Mouse (Mus musculus) CH12.LX (cell line): ENCODE measurements around the gene Gm10197. TPM values are rescaled to one million over a fixed set of nuclear protein-coding genes. Genes with fewer than 3 reads are reported as not detected.
A peak's percentile ranks its signal among the peaks of the same experiment; 100 is the strongest.

ENCODE experiments used
- DNase-seq: peaks from one replicate; pipeline ENCODE4 v3.0.0-alpha.2; 2013; ENCODE audit errors: extremely low read depth
- H3K27ac ChIP-seq: 2 replicates; pipeline ENCODE4 v1.5.1; 2012; ENCODE audit warnings: low read depth, mild to moderate bottlenecking, control low read depth, moderate library complexity; ENCODE audit not compliant: insufficient read depth
- H3K27me3 ChIP-seq: replicated peaks from 2 replicates; pipeline ENCODE3; 2012; ENCODE audit warnings: inconsistent platforms
- H3K36me3 ChIP-seq, 2 experiments: replicated peaks in 1 of 2; 2 replicates each; pipeline versions ENCODE3 to v1.6.1; 2012; ENCODE audit warnings: inconsistent platforms in 1 of 2, low read length in 1 of 2, mild to moderate bottlenecking in 1 of 2, mixed read lengths in 1 of 2, moderate library complexity in 1 of 2; ENCODE audit not compliant: control insufficient read depth in 1 of 2, insufficient read depth in 1 of 2
- H3K4me1 ChIP-seq, 2 experiments: 2 replicates each; pipeline ENCODE4 v1.6.1; 2012; ENCODE audit warnings: inconsistent platforms in 1 of 2, moderate library complexity in 1 of 2; ENCODE audit not compliant: insufficient read depth in 2 of 2, control insufficient read depth in 1 of 2
- H3K4me2 ChIP-seq: 2 replicates; pipeline ENCODE4 v1.6.1; 2012; ENCODE audit warnings: low read depth, mild to moderate bottlenecking, control low read depth; ENCODE audit not compliant: poor library complexity, insufficient read depth, severe bottlenecking
- H3K4me3 ChIP-seq, 3 experiments: fragments of 150-350 bp in 1 of 3; sonication (generic) in 1 of 3; replicated peaks in 1 of 3; 2 replicates each; pipeline versions ENCODE3 to v1.5.1; 2011 to 2012; ENCODE audit warnings: low read depth in 2 of 3, low read length in 2 of 3, mild to moderate bottlenecking in 2 of 3, moderate library complexity in 2 of 3, control low read depth in 1 of 3, improper control_type of control experiment in 1 of 3, inconsistent platforms in 1 of 3, mixed read lengths in 1 of 3; ENCODE audit not compliant: poor library complexity in 1 of 3
- H3K79me2 ChIP-seq: replicated peaks from 2 replicates; pipeline ENCODE4 v1.6.1; 2012; ENCODE audit warnings: mild to moderate bottlenecking, moderate library complexity; ENCODE audit not compliant: control insufficient read depth, poor library complexity, insufficient read depth, severe bottlenecking; ENCODE audit errors: extremely low read depth
- H3K9ac ChIP-seq: 2 replicates; pipeline ENCODE4 v1.6.1; 2012; ENCODE audit warnings: low read depth, mild to moderate bottlenecking, control low read depth, moderate library complexity; ENCODE audit not compliant: insufficient read depth
- H3K9me3 ChIP-seq: replicated peaks from 2 replicates; pipeline ENCODE3; 2012; ENCODE audit warnings: low read length, inconsistent platforms, mixed read lengths
- BHLHE40 ChIP-seq: IDR thresholded peaks from 2 replicates; pipeline ENCODE4 v1.6.1; 2011; ENCODE audit warnings: mild to moderate bottlenecking, low read depth, low read length, improper control_type of control experiment
- CHD1 ChIP-seq: IDR thresholded peaks from 2 replicates; pipeline ENCODE4 v1.6.1; 2012; ENCODE audit warnings: low read depth, low read length, improper control_type of control experiment, inconsistent platforms
- CHD2 ChIP-seq: IDR thresholded peaks from 2 replicates; pipeline ENCODE4 v1.6.1; 2011; ENCODE audit warnings: low read length, improper control_type of control experiment
- CTCF ChIP-seq, 2 experiments: IDR thresholded peaks in 1 of 2; conservative IDR thresholded peaks in 1 of 2; 2 replicates each; pipeline ENCODE4 v1.5.1; 2011 to 2012; ENCODE audit warnings: low read depth in 2 of 2, low read length in 2 of 2, improper control_type of control experiment in 1 of 2, inconsistent platforms in 1 of 2, mild to moderate bottlenecking in 1 of 2, moderate library complexity in 1 of 2
- E2F4 ChIP-seq: IDR thresholded peaks from 2 replicates; pipeline ENCODE4 v1.6.1; 2011; ENCODE audit warnings: low read depth, low read length, improper control_type of control experiment; ENCODE audit not compliant: insufficient replicate concordance
- EP300 ChIP-seq: IDR thresholded peaks from 2 replicates; pipeline ENCODE4 v1.6.1; 2011; ENCODE audit warnings: low read length, improper control_type of control experiment
- IRF4 ChIP-seq: IDR thresholded peaks from 2 replicates; pipeline ENCODE4 v1.6.1; 2014; ENCODE audit warnings: low read depth, mild to moderate bottlenecking, inconsistent platforms, low read length, improper control_type of control experiment
- JUN ChIP-seq: IDR thresholded peaks from 2 replicates; pipeline ENCODE4 v1.6.1; 2011; ENCODE audit warnings: low read depth, mild to moderate bottlenecking, low read length, improper control_type of control experiment, moderate library complexity; ENCODE audit not compliant: insufficient read depth
- JUND ChIP-seq: conservative IDR thresholded peaks from 2 replicates; pipeline ENCODE4 v1.6.1; 2011; ENCODE audit warnings: low read depth, low read length, improper control_type of control experiment
- MAFK ChIP-seq: IDR thresholded peaks from 2 replicates; pipeline ENCODE4 v1.6.1; 2011; ENCODE audit warnings: low read length, improper control_type of control experiment; ENCODE audit not compliant: insufficient replicate concordance
- MAX ChIP-seq: IDR thresholded peaks from 2 replicates; pipeline ENCODE4 v1.6.1; 2011; ENCODE audit warnings: low read length, improper control_type of control experiment
- MEF2A ChIP-seq: IDR thresholded peaks from 2 replicates; pipeline ENCODE4 v1.6.1; 2014; ENCODE audit warnings: low read depth, mild to moderate bottlenecking, inconsistent platforms, low read length, improper control_type of control experiment, borderline replicate concordance
- MXI1 ChIP-seq: IDR thresholded peaks from 2 replicates; pipeline ENCODE4 v1.6.1; 2011; ENCODE audit warnings: mild to moderate bottlenecking, low read depth, low read length, improper control_type of control experiment
- MYC ChIP-seq: IDR thresholded peaks from 2 replicates; pipeline ENCODE4 v1.6.1; 2011; ENCODE audit warnings: low read depth, mild to moderate bottlenecking, improper control_type of control experiment, low read length
- NRF1 ChIP-seq: IDR thresholded peaks from 2 replicates; pipeline ENCODE4 v1.6.1; 2014; ENCODE audit warnings: low read depth, mild to moderate bottlenecking, inconsistent platforms, low read length, improper control_type of control experiment, moderate library complexity
- POLR2A ChIP-seq: IDR thresholded peaks from 2 replicates; pipeline ENCODE4 v1.6.1; 2011; ENCODE audit warnings: low read depth, mild to moderate bottlenecking, improper control_type of control experiment, low read length
- POLR2AphosphoS2 ChIP-seq: IDR thresholded peaks from 2 replicates; pipeline ENCODE4 v1.6.1; 2011; ENCODE audit warnings: low read depth, low read length, improper control_type of control experiment
- RCOR1 ChIP-seq: conservative IDR thresholded peaks from 2 replicates; pipeline ENCODE4 v1.6.1; 2012; ENCODE audit warnings: low read depth, mild to moderate bottlenecking, inconsistent platforms, low read length, improper control_type of control experiment
- SIN3A ChIP-seq: IDR thresholded peaks from 2 replicates; pipeline ENCODE4 v1.6.1; 2012; ENCODE audit warnings: low read length, improper control_type of control experiment, inconsistent platforms
- SMC3 ChIP-seq: IDR thresholded peaks from 2 replicates; pipeline ENCODE4 v1.6.1; 2011; ENCODE audit warnings: low read depth, low read length, improper control_type of control experiment
- TBP ChIP-seq: conservative IDR thresholded peaks from 2 replicates; pipeline ENCODE4 v1.6.1; 2011; ENCODE audit warnings: low read depth, low read length, improper control_type of control experiment
- UBTF ChIP-seq: IDR thresholded peaks from 2 replicates; pipeline ENCODE4 v1.6.1; 2012; ENCODE audit warnings: low read depth, mild to moderate bottlenecking, inconsistent platforms, low read length, improper control_type of control experiment, moderate library complexity
- USF1 ChIP-seq: IDR thresholded peaks from 2 replicates; pipeline ENCODE4 v1.6.1; 2014; ENCODE audit warnings: low read depth, mild to moderate bottlenecking, inconsistent platforms, low read length, improper control_type of control experiment
- USF2 ChIP-seq: conservative IDR thresholded peaks from 2 replicates; pipeline ENCODE4 v1.6.1; 2011; ENCODE audit warnings: low read depth, low read length, improper control_type of control experiment
- ZC3H11A ChIP-seq: IDR thresholded peaks from 2 replicates; pipeline ENCODE4 v1.6.1; 2012; ENCODE audit warnings: low read depth, mild to moderate bottlenecking, inconsistent platforms, low read length, improper control_type of control experiment
- ZKSCAN1 ChIP-seq: IDR thresholded peaks from 2 replicates; pipeline ENCODE4 v1.6.1; 2012; ENCODE audit warnings: low read depth, inconsistent platforms, low read length, improper control_type of control experiment, borderline replicate concordance
- ZNF384 ChIP-seq: IDR thresholded peaks from 2 replicates; pipeline ENCODE4 v1.6.1; 2012; ENCODE audit warnings: low read depth, low read length, improper control_type of control experiment, inconsistent platforms
- dilution Hi-C: fragments of 300-500 bp; cut with MboI; formaldehyde crosslinking; loops from 2 replicates; pipeline ENCODE4 v1.14.3; 2020; ENCODE audit warnings: low sequenced_read_pairs; ENCODE audit not compliant: extremely low pct_unique_long_range_greater_than_20kb, extremely low pct_ligation_motif_present
- in situ Hi-C: fragments of 300-500 bp; cut with MboI; formaldehyde crosslinking; loops from 3 replicates; pipeline ENCODE4 v1.14.3; 2019; ENCODE audit warnings: low sequenced_read_pairs, low pct_ligation_motif_present, low pct_unique_long_range_greater_than_20kb, mixed read lengths
- polyA plus RNA-seq: library from polyadenylated mRNA; unstranded; fragments of >175 nt; gene quantifications from 2 replicates; pipeline ENCODE4 v1.2.1, GENCODE M21; 2012; ENCODE audit warnings: low read depth; ENCODE audit not compliant: insufficient read length
- total RNA-seq, 2 experiments: library from RNA; depleted of rRNA; stranded (reverse); fragments of 300-350 nt in 1 of 2; fragments of >200 nt in 1 of 2; gene quantifications; 2 replicates each; pipeline ENCODE4 v1.2.3; 2012 to 2014

Gm10197 gene
- total and polyA plus RNA-seq, 3 experiments = 3.9 to 11.5 TPM; not detected in 1

DNA sequence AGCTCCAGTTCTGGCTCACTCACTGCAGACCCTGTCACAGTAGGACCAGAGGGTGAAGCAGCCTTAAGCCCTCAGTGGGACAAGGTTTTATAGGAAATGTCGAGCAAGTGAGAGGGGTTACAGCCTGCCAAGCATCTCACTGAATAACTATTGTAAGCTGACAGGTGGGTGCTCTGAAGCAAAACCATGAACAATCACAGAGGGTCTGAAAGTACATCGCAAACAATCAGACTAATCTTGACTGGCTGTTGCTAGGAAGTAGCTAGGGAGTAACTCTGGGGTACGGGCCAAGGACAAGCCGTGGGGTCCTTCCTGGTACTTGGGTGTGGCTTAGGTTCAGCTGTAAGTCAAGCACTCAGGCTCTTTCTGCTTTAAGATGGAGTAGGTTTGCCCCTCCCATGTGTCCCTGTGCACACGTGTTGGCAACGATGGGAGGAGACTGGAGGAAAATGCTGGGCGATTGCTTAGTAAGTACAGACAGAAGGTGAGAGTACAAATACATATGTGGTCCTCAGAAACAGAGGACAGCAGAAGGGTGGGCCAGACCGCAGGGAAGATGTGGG lies 21.3 kb upstream of the Gm10197 start:
- H3K4me3 ChIP-seq = peak overlapping the region in 1 of 3 experiments; percentile 22
- DNase-seq = peak; percentile 86
- H3K4me2 ChIP-seq = 0 out of 2 replicates have a peak overlapping the region, but pooled peaks have one; percentile 16
- peak overlapping the region; percentile 98 for H3K9ac ChIP-seq
- H3K4me1 ChIP-seq = peaks cover 18 to 56% of the 10 kb centered on the region in 2 experiments
- peak; percentile 40 for TF ChIP-seq POLR2A
- TF ChIP-seq MYC = peak; percentile 76; the same call in 1 of the 2 replicates
- TF ChIP-seq MXI1 = peak; percentile 76
- no peak for TF ChIP-seq E2F4
- TF ChIP-seq CHD1 = no peak
- TF ChIP-seq UBTF = no peak
- TF ChIP-seq USF1 = peak; percentile 39
- TF ChIP-seq POLR2AphosphoS2 = no peak
- no peak for TF ChIP-seq EP300
- peak; percentile 87 for TF ChIP-seq MAX
- TF ChIP-seq USF2 = no peak; the same call in 1 of the 2 replicates
- TF ChIP-seq ZC3H11A = no peak
- no peak for TF ChIP-seq IRF4
- TF ChIP-seq MEF2A = no peak
- 0 out of 2 replicates have a peak, but pooled peaks have one; percentile 28 for TF ChIP-seq TBP
- no peak for TF ChIP-seq JUN
- no peak for TF ChIP-seq JUND
- peak; percentile 53 for TF ChIP-seq BHLHE40
- TF ChIP-seq MAFK = no peak
- dilution Hi-C loops = no loop called here
- peak overlapping the region; percentile 81 for H3K27ac ChIP-seq
- no peaks in the 10 kb centered on the region for H3K9me3 ChIP-seq
- in situ Hi-C loops = loop anchor here (10.0 to 25.0 kb wide), 2 partner anchors 192 to 369 kb away; partner anchors contain the start of gene Nutf2-ps1
- H3K36me3 ChIP-seq = peaks cover 10 to 12% of the 10 kb centered on the region in 2 experiments
- H3K79me2 ChIP-seq = peaks cover 24% of the 10 kb centered on the region
- no peaks in the 10 kb centered on the region for H3K27me3 ChIP-seq

DNA sequence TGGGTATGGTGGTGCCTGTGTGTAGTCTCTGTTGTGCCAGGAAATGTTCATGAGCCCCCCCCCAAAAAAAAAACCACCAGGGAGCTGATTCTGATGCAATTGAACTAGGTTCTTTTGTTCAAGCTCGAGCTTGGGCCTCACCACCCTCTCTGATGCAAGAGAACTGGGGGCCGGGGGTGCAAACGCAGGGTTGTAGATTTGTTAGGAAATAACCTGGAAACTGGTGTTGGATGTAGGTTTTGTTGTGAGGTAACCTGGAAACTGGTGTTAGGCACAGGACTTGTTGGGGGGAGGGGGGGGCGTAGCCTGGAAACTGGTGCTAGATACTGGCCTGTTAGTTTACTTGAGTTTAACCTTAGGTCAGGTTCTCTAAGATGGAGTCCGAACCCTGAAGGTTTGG lies 20.2 kb upstream of the Gm10197 start:
- Histone ChIP-seq H3K4me3 (peak overlapping the region; percentile 86 to 98 (median 87)), H3K27me3 (no peaks in the 10 kb centered on the region), H3K4me2 (peak overlapping the region; percentile 85), H3K27ac (peak overlapping the region; percentile 77; the same call in 1 of the 2 replicates), H3K36me3 (peaks cover 19 to 23% of the 10 kb centered on the region in 2 experiments), H3K9ac (peak overlapping the region; percentile 98), H3K9me3 (no peaks in the 10 kb centered on the region), H3K4me1 (peaks cover 19 to 59% of the 10 kb centered on the region in 2 experiments), H3K79me2 (peaks cover 35% of the 10 kb centered on the region)
- dilution Hi-C loops (no loop called here), in situ Hi-C loops (loop anchor here (10.0 to 25.0 kb wide), 2 partner anchors 193 to 371 kb away; partner anchors contain the start of gene Nutf2-ps1)
- DNase-seq = peak; percentile 54
- TF ChIP-seq MAX (no peak), SIN3A (no peak), CTCF (conservative IDR thresholded peaks at IDR 0.05 in 1 of 2, IDR thresholded peaks at IDR 0.05 in 1 of 2; ENCODE audit: low read depth in 2 of 2, low read length in 2 of 2) (no peak), ZKSCAN1 (no peak), RCOR1 (no peak), POLR2AphosphoS2 (peak; percentile 35; the same call in 1 of the 2 replicates), NRF1 (no peak), SMC3 (no peak), MAFK (no peak), CHD1 (0 out of 2 replicates have a peak, but pooled peaks have one; percentile 6), E2F4 (no peak), ZNF384 (peak; percentile 59; the same call in 1 of the 2 replicates), POLR2A (0 out of 2 replicates have a peak, but pooled peaks have one; percentile 22), USF2 (no peak), MYC (no peak), CHD2 (peak; percentile 33; the same call in 1 of the 2 replicates)
